Mouse (Mus musculus) embryonic facial prominence, embryonic 13.5 days (tissue): ENCODE data around the gene Frs3. TPM values are rescaled to one million over a fixed set of nuclear protein-coding genes. Genes with fewer than 3 reads are reported as not detected.

Experiments
- ATAC-seq: fragments of 200-750 bp; cut with Nextera tagmentation; 2 replicates; pipeline ENCODE4 v1.8.0; 2017; ENCODE audit warnings: low read depth; ENCODE audit not compliant: insufficient number of reproducible peaks, insufficient read depth, low FRiP score, low TSS enrichment
- H3K27ac ChIP-seq: fragments of 300-500 bp; sonication (generic); 2 replicates; pipeline ENCODE4 v1.5.1; 2015; ENCODE audit warnings: moderate library complexity, mild to moderate bottlenecking, inconsistent platforms
- H3K27me3 ChIP-seq: fragments of 300-500 bp; sonication (generic); 2 replicates; pipeline ENCODE4 v1.6.1; 2015; ENCODE audit warnings: mild to moderate bottlenecking, inconsistent platforms
- H3K36me3 ChIP-seq: fragments of 300-500 bp; sonication (generic); 2 replicates; pipeline ENCODE4 v1.6.1; 2015; ENCODE audit warnings: mild to moderate bottlenecking, inconsistent platforms
- H3K4me1 ChIP-seq: fragments of 300-500 bp; sonication (generic); 2 replicates; pipeline ENCODE4 v1.6.1; 2015; ENCODE audit warnings: inconsistent platforms
- H3K4me2 ChIP-seq: fragments of 300-500 bp; sonication (generic); 2 replicates; pipeline ENCODE4 v1.6.1; 2015; ENCODE audit warnings: moderate library complexity, mild to moderate bottlenecking, inconsistent platforms
- H3K4me3 ChIP-seq: fragments of 300-500 bp; sonication (generic); 2 replicates; pipeline ENCODE4 v1.5.1; 2015; ENCODE audit warnings: mild to moderate bottlenecking, inconsistent platforms
- H3K9ac ChIP-seq: fragments of 300-500 bp; sonication (generic); 2 replicates; pipeline ENCODE4 v1.6.1; 2015; ENCODE audit warnings: mild to moderate bottlenecking, inconsistent platforms
- H3K9me3 ChIP-seq: fragments of 300-500 bp; sonication (generic); 2 replicates; pipeline ENCODE4 v1.6.1; 2016; ENCODE audit warnings: inconsistent platforms
- WGBS: fragments of 180-500 bp; shearing (Covaris S2); methylation state at CpG from one replicate; pipeline ENCODE4 v1.1.7; 2015; ENCODE audit warnings: mixed read lengths; 5-methylcytosine and 5-hydroxymethylcytosine counted together
- polyA plus RNA-seq: library from polyadenylated mRNA; unstranded; fragments of >200 nt; fragmentation: Nextera tagmentation; extraction: Ambion mirVana; gene quantifications from 2 replicates; pipeline ENCODE4 v1.2.1, GENCODE M21; 2015

Gene Frs3
- polyA plus RNA-seq, 1 experiment from 2014 or later = 7.5 TPM

DNA sequence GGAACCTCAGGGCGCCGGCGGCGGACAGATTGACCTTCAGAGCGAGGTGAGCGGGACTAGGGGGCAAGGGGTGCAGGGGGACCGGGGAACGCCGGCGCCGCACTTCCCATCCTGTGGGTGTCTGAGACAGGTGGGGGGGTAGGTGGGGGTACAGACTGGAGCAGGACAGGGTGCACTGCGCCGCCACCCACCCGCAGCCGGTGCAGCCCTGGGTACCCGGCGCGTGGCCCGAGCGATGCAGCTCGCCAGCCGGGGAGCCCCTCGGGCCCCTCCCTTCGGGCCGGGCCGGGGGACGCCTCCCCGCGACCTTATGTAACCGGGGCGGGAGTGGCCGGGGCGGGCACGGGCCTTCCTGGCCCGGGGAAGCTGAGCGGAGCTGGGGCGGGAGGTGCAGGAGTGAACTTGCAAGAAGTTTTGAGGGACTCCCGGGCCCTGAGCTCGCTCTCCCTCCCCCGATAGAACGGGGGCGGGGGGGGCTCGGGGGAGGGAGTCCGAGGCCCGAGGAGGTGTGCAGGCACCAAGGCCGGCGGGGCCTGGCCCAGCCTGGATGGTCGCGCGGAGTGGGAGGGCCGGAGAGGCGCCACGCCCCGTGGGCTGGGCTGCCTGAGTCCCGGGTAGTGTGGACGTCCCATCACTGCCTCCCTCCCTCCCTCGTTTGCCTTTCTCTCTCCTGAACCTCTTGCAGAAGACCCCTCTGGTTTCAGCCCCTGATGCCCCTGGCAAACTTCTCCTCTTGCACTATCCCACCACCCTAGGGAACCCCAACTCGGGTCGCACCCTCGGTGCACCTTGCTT, 48.6 kb downstream of the Frs3 start:
- Histone ChIP-seq H3K9me3 (no peaks in the 10 kb centered on the region), H3K4me3 (peak overlapping the region; percentile 73), H3K9ac (peak overlapping the region; percentile 77), H3K4me2 (peak overlapping the region; percentile 98), H3K27ac (peak overlapping the region; percentile 69), H3K4me1 (peaks cover 17% of the 10 kb centered on the region), H3K27me3 (peaks cover 21% of the 10 kb centered on the region), H3K36me3 (no peaks in the 10 kb centered on the region)
- peak; percentile 79 for ATAC-seq
- under 1% methylated on average over 52 of the region's 60 CpGs for WGBS

DNA sequence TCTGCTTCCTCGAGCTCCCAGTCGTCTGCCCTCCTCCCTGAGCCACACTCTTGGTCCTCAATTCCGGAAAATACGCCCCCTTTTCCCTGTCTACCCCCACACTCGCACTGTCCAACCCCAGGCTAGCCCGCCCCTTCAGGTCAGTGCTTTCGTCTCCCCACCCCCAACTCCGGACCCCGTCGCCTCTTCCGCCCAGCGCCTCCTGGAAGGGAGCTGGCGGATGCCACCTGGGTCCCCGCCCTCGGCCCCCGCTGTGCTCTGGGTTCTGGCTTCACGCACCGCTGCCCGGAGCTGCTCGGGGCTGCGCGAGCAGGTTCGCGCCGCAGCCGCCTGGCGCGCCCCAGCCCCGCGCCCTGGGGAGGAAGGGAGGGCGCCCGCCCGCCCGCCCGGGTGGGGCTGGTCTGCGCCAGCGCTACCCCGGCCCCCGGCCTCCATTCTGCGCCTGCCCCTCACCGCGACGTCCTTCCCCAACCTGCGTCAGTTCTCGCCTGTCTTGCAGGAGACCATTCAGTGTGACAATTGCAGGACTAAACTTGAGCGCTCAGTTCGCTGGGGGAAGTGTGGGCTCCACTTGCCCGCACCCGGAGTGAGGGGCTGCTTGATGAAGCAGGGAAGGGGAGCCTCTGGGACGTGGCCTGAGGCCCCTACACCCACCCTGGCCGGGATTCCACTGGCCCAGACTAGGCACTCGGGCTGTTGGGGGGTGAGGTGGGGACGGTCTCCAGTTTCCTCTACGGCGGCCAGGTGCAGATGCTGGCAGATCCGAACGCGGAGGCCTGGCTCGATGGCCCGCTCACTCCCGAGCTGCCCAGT, 49.4 kb downstream of the Frs3 start:
- Histone ChIP-seq H3K9me3 (no peaks in the 10 kb centered on the region), H3K4me3 (peak overlapping the region; percentile 73), H3K4me1 (peaks cover 17% of the 10 kb centered on the region), H3K9ac (peak overlapping the region; percentile 77), H3K27me3 (peaks cover 21% of the 10 kb centered on the region), H3K27ac (peak overlapping the region; percentile 69), H3K36me3 (no peaks in the 10 kb centered on the region), H3K4me2 (peak overlapping the region; percentile 98)
- WGBS = under 1% methylated on average over 61 of the region's 61 CpGs
- peak; percentile 52 for ATAC-seq

DNA sequence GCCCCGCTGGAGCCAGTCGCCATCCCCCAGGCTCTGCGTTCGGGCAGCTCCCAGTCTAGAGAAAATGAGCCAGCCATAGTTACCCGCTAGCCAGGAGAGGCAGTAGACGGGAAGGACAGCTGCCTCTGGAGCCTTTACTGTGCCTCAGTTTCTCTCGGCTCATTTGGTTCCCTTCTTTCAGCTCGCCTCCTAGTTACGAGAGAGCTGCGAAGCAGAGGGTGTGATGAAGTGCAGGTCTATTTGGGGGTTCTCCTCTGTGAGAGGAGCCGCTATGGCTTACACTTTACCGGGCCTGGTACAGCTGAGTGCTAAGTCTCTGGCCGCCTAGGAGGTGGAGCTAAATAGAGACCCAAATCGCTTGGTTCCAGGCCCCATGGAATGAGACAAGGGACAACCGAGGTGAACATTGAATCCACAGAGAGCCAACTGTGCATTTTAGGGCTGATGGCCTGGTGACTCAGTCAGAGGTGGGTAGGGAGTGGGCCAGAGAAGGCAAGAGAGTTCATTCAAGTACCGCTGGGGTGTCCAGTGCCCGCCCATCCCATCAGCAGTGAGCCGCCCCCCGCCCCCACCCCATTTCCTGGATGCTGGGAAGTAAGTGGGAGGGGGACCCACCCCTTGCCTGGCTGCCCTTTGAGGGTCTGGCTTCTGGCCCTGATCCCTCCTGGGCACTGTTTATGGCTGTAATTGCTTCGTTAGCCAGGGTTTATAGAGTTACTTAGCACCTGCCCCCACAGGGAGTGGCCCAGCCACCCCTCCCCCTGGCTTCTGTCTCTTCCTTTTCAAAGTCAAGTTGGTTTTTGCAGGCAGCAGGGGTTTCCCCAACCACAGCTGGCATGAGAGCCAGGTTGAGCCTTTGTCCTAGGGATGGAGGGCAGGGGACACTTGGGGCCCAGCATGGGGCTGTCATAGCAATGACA, 50.3 kb downstream of the Frs3 start:
- Histone ChIP-seq H3K27me3 (peaks cover 21% of the 10 kb centered on the region), H3K4me2 (peak overlapping the region; percentile 98), H3K9me3 (no peaks in the 10 kb centered on the region), H3K36me3 (no peaks in the 10 kb centered on the region), H3K4me3 (peak overlapping the region; percentile 73), H3K9ac (peak overlapping the region; percentile 77), H3K4me1 (peaks cover 17% of the 10 kb centered on the region), H3K27ac (peak overlapping the region; percentile 69; the same call in 1 of the 2 replicates)
- ATAC-seq = no peak
- 4% methylated on average over 20 of the region's 20 CpGs for WGBS

DNA sequence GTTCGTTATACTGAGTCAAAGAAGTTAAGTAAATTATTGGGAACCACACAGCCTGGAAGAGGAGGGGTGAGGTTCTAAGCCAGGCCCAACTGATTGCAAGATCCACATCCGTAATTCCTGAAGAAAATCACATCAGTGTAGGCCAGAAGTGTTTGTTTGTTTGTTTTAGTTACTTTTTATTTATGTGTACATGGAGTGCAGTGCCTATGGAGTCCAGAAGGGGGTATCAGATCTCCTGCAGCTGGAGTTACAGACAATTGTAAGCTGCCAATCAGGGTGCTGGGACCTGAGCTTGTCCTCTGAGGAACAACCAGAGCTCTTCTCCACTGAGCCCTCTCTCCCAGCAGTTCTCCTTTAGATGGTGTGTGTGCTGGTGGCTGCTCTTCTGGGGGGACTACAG, 51.4 kb downstream of the Frs3 start:
- 65% methylated on average over 2 of the region's 2 CpGs for WGBS
- H3K27me3 ChIP-seq = peaks cover 21% of the 10 kb centered on the region
- no peak overlapping the region for H3K27ac ChIP-seq

DNA sequence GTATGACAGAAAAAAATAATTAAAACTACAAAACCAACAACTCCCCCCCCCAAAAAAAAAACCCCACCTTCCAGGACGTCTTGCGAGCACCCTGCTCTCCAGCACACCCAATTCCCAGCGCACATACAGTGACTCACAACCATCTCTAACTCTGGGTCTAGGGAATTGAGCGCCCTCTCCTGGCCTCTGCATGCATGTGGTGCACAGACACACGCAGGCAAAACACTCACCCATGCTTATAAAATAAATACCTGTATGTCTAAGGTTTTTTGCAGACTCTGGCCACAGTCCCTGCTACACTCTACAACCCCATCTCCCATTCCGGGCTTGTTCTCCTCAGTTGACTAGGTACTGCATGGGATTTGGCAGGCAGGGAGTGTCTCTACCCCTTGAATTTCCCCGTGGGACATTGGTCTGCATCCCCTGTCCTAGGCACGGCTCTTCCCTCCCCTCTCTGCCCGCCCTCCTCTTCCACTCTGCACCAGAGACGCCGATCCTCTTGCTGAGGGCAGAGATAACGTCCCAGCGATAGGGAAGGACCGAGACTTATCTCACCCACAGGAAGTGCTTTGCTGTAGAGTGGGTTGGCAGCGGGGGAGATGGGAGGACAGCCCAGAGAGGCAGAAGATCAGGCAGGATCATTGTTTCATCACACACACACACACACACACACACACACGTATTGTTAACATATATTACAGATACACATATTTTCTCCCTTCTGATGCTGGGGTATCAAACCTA, 54.3 kb downstream of the Frs3 start:
- peaks cover 16% of the 10 kb centered on the region for H3K27me3 ChIP-seq
- no peak overlapping the region for H3K9ac ChIP-seq
- H3K36me3 ChIP-seq = no peaks in the 10 kb centered on the region
- no peak overlapping the region for H3K4me2 ChIP-seq
- H3K4me1 ChIP-seq = peaks cover 17% of the 10 kb centered on the region
- no peak for ATAC-seq
- no peak overlapping the region for H3K4me3 ChIP-seq
- H3K27ac ChIP-seq = no peak overlapping the region
- no peaks in the 10 kb centered on the region for H3K9me3 ChIP-seq
- WGBS = 43% methylated on average over 16 of the region's 16 CpGs

More for the DNA sequence above, 51.4 kb downstream of the Frs3 start:
- Histone ChIP-seq H3K4me3 (no peak overlapping the region), H3K4me1 (peaks cover 17% of the 10 kb centered on the region), H3K9ac (no peak overlapping the region), H3K4me2 (no peak overlapping the region), H3K9me3 (no peaks in the 10 kb centered on the region), H3K36me3 (no peaks in the 10 kb centered on the region)
- no peak for ATAC-seq

- H3K9ac ChIP-seq = no peak overlapping the region
- no peak overlapping the region for H3K4me2 ChIP-seq
- peaks cover 7% of the 10 kb centered on the region for H3K27me3 ChIP-seq
- H3K4me3 ChIP-seq = no peak overlapping the region
- H3K4me1 ChIP-seq = peaks cover 16% of the 10 kb centered on the region
- H3K36me3 ChIP-seq = no peaks in the 10 kb centered on the region
- 91% methylated on average over 14 of the region's 14 CpGs for WGBS
- H3K9me3 ChIP-seq = no peaks in the 10 kb centered on the region
- no peak for ATAC-seq
- H3K27ac ChIP-seq = no peak overlapping the region
These were observed 55.3 kb downstream of the Frs3 start for GRCm38 (mm10) chr17:47744086-47744485.

DNA sequence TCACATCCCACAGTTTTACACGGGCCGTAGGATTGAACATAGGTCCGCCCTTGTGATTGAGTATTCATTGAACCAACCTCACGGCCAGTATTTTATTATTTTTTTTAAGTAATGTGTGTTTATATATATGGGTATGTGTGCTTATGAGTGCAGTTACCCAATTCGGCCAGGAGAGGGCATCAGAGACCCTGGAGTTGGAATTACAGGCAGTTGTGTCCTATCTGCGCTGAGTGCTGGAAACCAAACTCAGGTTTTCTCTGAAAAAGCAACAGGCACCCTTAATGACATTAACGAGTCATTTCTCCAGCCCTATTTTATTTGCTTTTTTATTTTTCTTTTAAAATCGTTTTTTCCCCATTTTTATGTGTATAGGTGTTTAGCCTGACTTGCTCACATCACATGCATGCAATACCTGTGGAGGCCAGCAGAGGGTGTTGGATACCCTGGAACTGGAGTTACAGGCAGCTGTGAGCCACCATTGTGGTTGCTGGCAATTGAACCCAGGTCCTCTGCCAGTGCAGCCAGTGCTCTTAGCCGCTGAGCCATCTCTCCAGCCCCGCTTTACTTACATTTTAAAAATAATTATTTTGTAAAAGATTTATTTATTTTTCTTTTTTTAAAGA, 56.0 kb downstream of the Frs3 start:
- Histone ChIP-seq H3K4me1 (peaks cover 11% of the 10 kb centered on the region), H3K4me3 (no peak overlapping the region), H3K27me3 (no peaks in the 10 kb centered on the region; the same call in 1 of the 2 replicates), H3K27ac (no peak overlapping the region), H3K9me3 (no peaks in the 10 kb centered on the region), H3K9ac (no peak overlapping the region), H3K36me3 (no peaks in the 10 kb centered on the region), H3K4me2 (no peak overlapping the region)
- 87% methylated on average over 10 of the region's 10 CpGs for WGBS
- ATAC-seq = no peak

- no peak overlapping the region for H3K4me2 ChIP-seq
- ATAC-seq = no peak
- no peaks in the 10 kb centered on the region for H3K27me3 ChIP-seq
- H3K9me3 ChIP-seq = no peaks in the 10 kb centered on the region
- WGBS = 56% methylated on average over 14 of the region's 14 CpGs
- H3K36me3 ChIP-seq = no peaks in the 10 kb centered on the region
- no peak overlapping the region for H3K4me3 ChIP-seq
- H3K9ac ChIP-seq = peak overlapping the region; percentile 46
- H3K4me1 ChIP-seq = peaks cover 9% of the 10 kb centered on the region
- peak overlapping the region; percentile 28; the same call in 1 of the 2 replicates for H3K27ac ChIP-seq
These were observed 60.1 kb downstream of the Frs3 start for GRCm38 (mm10) chr17:47748791-47749553.

- no peaks in the 10 kb centered on the region for H3K9me3 ChIP-seq
- WGBS = 60% methylated on average over 3 of the region's 3 CpGs
- no peak overlapping the region for H3K9ac ChIP-seq
- H3K36me3 ChIP-seq = no peaks in the 10 kb centered on the region
- no peak overlapping the region for H3K4me2 ChIP-seq
- H3K27me3 ChIP-seq = no peaks in the 10 kb centered on the region
- ATAC-seq = no peak
- H3K27ac ChIP-seq = no peak overlapping the region
- H3K4me1 ChIP-seq = peaks cover 9% of the 10 kb centered on the region
- no peak overlapping the region for H3K4me3 ChIP-seq
These were observed 60.8 kb downstream of the Frs3 start for GRCm38 (mm10) chr17:47749626-47750025.

DNA sequence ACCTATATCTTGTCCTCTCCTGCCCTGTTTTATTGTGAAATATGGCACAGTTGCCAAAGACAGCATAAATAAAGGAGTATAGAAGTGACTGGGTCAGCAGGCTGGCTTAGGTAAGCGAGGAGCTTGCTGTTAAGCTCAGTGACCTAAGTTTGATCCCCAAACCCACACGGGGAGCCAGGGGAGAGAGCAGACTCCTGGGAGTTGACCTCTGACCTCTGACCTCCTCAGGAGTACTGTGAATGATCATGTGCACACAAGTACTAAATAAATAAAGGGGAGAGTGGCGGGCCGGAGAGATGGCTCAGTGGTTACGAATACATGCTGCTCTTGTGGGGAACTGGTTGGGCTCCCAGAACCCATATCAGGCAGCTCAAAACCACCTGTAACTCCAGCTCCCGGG, 61.3 kb downstream of the Frs3 start:
- no peak for ATAC-seq
- no peak overlapping the region for H3K27ac ChIP-seq
- WGBS = 59% methylated on average over 6 of the region's 6 CpGs

More for the DNA sequence above, 61.3 kb downstream of the Frs3 start:
- no peak overlapping the region for H3K4me3 ChIP-seq
- no peaks in the 10 kb centered on the region for H3K36me3 ChIP-seq
- H3K4me1 ChIP-seq = peaks cover 9% of the 10 kb centered on the region
- no peak overlapping the region for H3K4me2 ChIP-seq
- H3K9me3 ChIP-seq = no peaks in the 10 kb centered on the region
- H3K9ac ChIP-seq = no peak overlapping the region
- no peaks in the 10 kb centered on the region for H3K27me3 ChIP-seq
